Mouse (Mus musculus): Measurements from ENCODE around the gene Hs3st4. TPM values are rescaled to one million over a fixed set of nuclear protein-coding genes. Genes with fewer than 3 reads are reported as not detected.

Gene Hs3st4
- polyA plus RNA-seq, 1 experiment from 2014 or later = 20.3 TPM

GRCm38 (mm10) chr7:124426951-124427350, 444.3 kb downstream of the Hs3st4 start:
- H3K27ac ChIP-seq (ENCODE audit: low read length) = no peak overlapping the region

More at GRCm38 (mm10) chr7:124426951-124427350, 444.3 kb downstream of the Hs3st4 start:
- Histone ChIP-seq H3K9ac (ENCODE audit: low read depth, low read length) (no peak overlapping the region), H3K4me3 (ENCODE audit: low read depth, low read length) (no peak overlapping the region), H3K4me1 (ENCODE audit: control insufficient read depth, insufficient read depth, low read length) (no peaks in the 10 kb centered on the region), H3K27me3 (ENCODE audit: control insufficient read depth, insufficient read depth, low read depth, low read length) (no peaks in the 10 kb centered on the region), H3K36me3 (ENCODE audit: control insufficient read depth, insufficient read depth, low read length) (no peaks in the 10 kb centered on the region), H3K9me3 (replicated peaks; ENCODE audit: control insufficient read depth, low read length, poor library complexity, severe bottlenecking) (no peaks in the 10 kb centered on the region), H3K4me2 (ENCODE audit: low read length) (no peak overlapping the region)
- ATAC-seq = no peak
